Mouse (Mus musculus) adrenal gland, adult 18-20 months (tissue): ENCODE measurements around the gene Lair1. TPM values are rescaled to one million over a fixed set of nuclear protein-coding genes. Genes with fewer than 3 reads are reported as not detected.
"Not testable (repeated sequence)": the region's sequence is repeated elsewhere in the genome, so short reads cannot be mapped to it uniquely, and the experiment has no call there.

Experiments
- DNase-seq, 2 experiments: peaks; one replicate each; pipeline ENCODE4 v3.0.0; 2021 to 2022; ENCODE audit warnings: low spot score in 2 of 2
- long read RNA-seq, 2 experiments: library from polyadenylated mRNA; stranded (forward); transcript quantifications; one replicate each; pipeline ENCODE4 v2.0.0; 2021
- total RNA-seq, 2 experiments: library from RNA; stranded (reverse); gene quantifications; 1 replicate in 1 of 2; 2 replicates in 1 of 2; pipeline ENCODE4 v1.2.3; 2021

The Lair1 gene
- total RNA-seq: 1 to 10 TPM; 2.1 to 4.3 TPM
- long read RNA-seq, experiment 1, partial matches to known transcripts: 0 of 2 reads
- long read RNA-seq, experiment 1, other reads (novel, unspliced or antisense): 0 of 2 reads
- long read RNA-seq, experiment 2, partial matches to known transcripts: 0 of 2 reads
- long read RNA-seq, experiment 2, other reads (novel, unspliced or antisense): 2 of 2 reads

GRCm38 (mm10) chr7:4063013-4063412 lies at the start of gene Lair1:
Gene Lair1, minus strand, starts transcription at chr7:4063204.
- no peak for DNase-seq

GRCm38 (mm10) chr7:4111766-4112165 lies 48.8 kb upstream of the Lair1 start:
- DNase-seq: no peak

GRCm38 (mm10) chr7:4103411-4103810 lies 40.4 kb upstream of the Lair1 start:
- no peak for DNase-seq

GRCm38 (mm10) chr7:4101144-4101543 lies 38.1 kb upstream of the Lair1 start:
- no peak for DNase-seq

GRCm38 (mm10) chr7:4098832-4099231 lies 35.8 kb upstream of the Lair1 start:
- DNase-seq: no peak

GRCm38 (mm10) chr7:4098301-4098700 lies 35.3 kb upstream of the Lair1 start:
- DNase-seq: no peak

- no peak for DNase-seq
These were observed 28.2 kb upstream of the Lair1 start for GRCm38 (mm10) chr7:4091170-4091569.

- no peak for DNase-seq
These were observed 25.7 kb upstream of the Lair1 start for GRCm38 (mm10) chr7:4088679-4089078.

GRCm38 (mm10) chr7:4087896-4088480 lies 25.0 kb upstream of the Lair1 start:
- DNase-seq: no peak

GRCm38 (mm10) chr7:4087238-4087895 lies 24.4 kb upstream of the Lair1 start:
- DNase-seq: no peak

GRCm38 (mm10) chr7:4085562-4085961 lies 22.6 kb upstream of the Lair1 start:
- DNase-seq: no peak

GRCm38 (mm10) chr7:4084161-4084560 lies 21.2 kb upstream of the Lair1 start:
- DNase-seq: no peak

GRCm38 (mm10) chr7:4082804-4083203 lies 19.8 kb upstream of the Lair1 start:
- no peak for DNase-seq

- no peak for DNase-seq
These were observed 18.7 kb upstream of the Lair1 start for GRCm38 (mm10) chr7:4081706-4082105.

GRCm38 (mm10) chr7:4080552-4080951 lies 17.5 kb upstream of the Lair1 start:
- no peak for DNase-seq

- DNase-seq: no peak
These were observed 16.5 kb upstream of the Lair1 start for GRCm38 (mm10) chr7:4079511-4079910.

GRCm38 (mm10) chr7:4073144-4073543 lies 10.1 kb upstream of the Lair1 start:
- no peak for DNase-seq

GRCm38 (mm10) chr7:4071066-4071465 lies 8.1 kb upstream of the Lair1 start:
- no peak for DNase-seq

GRCm38 (mm10) chr7:4063714-4064425 lies 866 bp upstream of the Lair1 start:
- no peak for DNase-seq

- not testable (repeated sequence) for DNase-seq
These were observed 2.3 kb downstream of the Lair1 start for GRCm38 (mm10) chr7:4060602-4061188.

- DNase-seq: no peak
These were observed 36.1 kb downstream of the Lair1 start for GRCm38 (mm10) chr7:4026794-4027421.
